Mouse (Mus musculus) G1E-ER4 (cell line): ENCODE data around the gene Zfp277. TPM values are rescaled to one million over a fixed set of nuclear protein-coding genes. Genes with fewer than 3 reads are reported as not detected.

Experiments
- GATA1 ChIP-seq: IDR thresholded peaks from one replicate; pipeline ENCODE4 v1.8.0; 2012; ENCODE audit warnings: low read length, inconsistent platforms
- polyA plus RNA-seq: library from polyadenylated mRNA; stranded (reverse); fragments of >175 nt; gene quantifications from 2 replicates; pipeline ENCODE4 v1.2.3, GENCODE M21; 2012

Zfp277 gene
- polyA plus RNA-seq, 1 experiment = 5.6 TPM

DNA sequence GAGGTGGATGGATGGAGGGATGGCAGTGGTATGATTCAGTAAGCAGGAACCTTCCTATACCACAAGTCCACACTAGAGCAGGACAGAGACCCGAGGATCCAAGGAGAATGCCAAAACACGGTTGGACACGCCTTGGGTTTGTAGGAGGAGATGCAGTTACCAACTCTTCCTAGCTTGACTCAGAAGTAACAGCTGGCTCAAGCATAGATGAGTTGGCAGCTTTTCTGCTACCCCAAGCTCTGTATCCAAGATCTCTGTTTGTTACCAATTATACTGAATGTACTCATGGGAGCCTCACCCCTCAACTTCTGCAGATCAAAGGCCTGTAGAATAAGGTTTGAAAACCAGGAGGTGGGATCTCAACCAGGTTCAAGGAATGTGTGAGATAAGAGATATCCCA lies 114.2 kb downstream of the Zfp277 start:
- TF ChIP-seq GATA1 = no peak

- no peak for TF ChIP-seq GATA1
Measured at GRCm38 (mm10) chr12:40327012-40327660, 118.6 kb downstream of the Zfp277 start.

DNA sequence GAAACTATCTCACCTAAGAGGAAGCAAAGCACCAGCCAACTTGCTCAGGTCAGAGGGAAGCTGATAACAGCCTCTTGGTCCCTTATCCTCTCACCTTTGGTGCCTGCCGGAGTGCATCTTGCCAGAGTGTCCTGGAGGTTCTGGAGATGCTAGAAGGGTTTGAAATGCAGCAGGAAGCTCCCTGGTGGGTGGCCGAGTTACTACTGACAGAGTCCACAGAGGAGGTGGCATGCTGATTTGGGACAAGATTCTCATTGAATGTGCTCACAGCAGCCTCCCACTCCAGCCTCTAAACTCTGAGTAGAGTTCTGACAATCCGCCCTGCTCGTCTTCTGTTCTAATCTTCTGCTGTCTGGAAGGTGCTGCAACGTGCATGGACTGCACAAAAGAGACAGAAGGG lies 120.1 kb downstream of the Zfp277 start:
- no peak for TF ChIP-seq GATA1

- TF ChIP-seq GATA1 = no peak
Measured at GRCm38 (mm10) chr12:40324819-40325218, 120.9 kb downstream of the Zfp277 start.

GRCm38 (mm10) chr12:40315146-40315545 lies 130.6 kb downstream of the Zfp277 start:
- no peak for TF ChIP-seq GATA1

DNA sequence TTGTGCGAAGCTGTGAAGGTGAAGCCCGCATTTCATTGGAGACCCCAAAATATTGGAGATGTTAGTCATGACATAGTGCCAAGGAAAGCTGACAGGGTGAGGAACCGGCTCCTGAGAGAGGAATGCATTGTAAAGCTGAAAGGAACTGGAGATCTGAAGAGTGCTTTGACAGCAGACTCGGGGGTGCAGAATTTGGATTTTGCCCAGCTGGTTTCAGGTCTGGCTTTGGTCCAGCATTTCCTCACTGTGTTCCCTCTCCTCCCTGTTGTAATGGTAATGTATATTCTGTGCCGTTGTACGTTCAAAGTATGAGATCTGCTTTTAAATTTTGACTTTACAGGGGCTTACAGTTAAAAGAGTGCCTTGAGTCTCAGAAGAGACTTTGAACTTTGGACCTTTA lies 141.7 kb downstream of the Zfp277 start:
- TF ChIP-seq GATA1 = no peak

- no peak for TF ChIP-seq GATA1
Measured at GRCm38 (mm10) chr12:40298636-40299035, 147.1 kb downstream of the Zfp277 start.

DNA sequence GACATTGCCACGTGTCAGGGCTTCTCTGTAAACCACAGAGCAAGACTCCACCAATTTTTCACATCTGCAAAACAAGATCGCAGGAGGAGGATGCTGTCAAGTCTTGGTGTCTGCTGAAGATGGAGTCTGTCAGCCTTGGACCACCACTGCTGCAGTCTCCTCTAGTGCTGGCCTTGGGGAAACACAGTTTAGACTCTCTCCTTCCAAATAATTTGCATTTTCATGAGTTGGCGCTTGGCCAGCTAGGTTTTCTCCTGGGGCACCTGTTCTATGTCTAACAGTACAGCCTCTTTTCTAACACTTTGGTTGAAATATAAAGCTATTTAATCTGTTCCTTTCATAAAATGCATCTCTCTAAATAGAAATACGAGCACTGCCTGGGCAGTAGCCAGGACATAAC lies 159.2 kb downstream of the Zfp277 start:
- TF ChIP-seq GATA1 = no peak

GRCm38 (mm10) chr12:40280596-40281325 lies 164.9 kb downstream of the Zfp277 start:
- TF ChIP-seq GATA1 = no peak

DNA sequence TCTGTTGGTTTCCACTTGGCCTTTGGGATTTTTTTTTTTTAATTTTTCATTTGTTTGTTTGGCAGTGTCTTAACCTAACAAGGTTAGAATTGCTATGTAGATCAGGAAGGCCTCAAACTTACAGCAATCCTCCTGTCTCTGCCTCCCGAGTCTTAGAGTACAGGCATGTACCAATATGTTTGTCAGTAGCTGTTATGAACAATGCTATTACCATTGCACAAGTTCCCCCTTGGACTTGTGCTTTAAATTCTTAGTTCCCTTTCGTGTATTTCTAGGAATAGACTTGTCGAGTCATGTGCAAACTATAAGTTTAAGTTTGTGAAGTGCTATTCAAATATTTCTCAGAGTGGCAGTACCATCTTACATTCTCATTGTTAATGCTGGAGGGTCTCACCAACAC lies 168.1 kb downstream of the Zfp277 start:
- TF ChIP-seq GATA1 = no peak

GRCm38 (mm10) chr12:40274931-40275330 lies 170.8 kb downstream of the Zfp277 start:
- no peak for TF ChIP-seq GATA1

- no peak for TF ChIP-seq GATA1
Measured at GRCm38 (mm10) chr12:40273339-40273738, 172.4 kb downstream of the Zfp277 start.

GRCm38 (mm10) chr12:40272710-40273109 lies 173.0 kb downstream of the Zfp277 start:
- no peak for TF ChIP-seq GATA1

- TF ChIP-seq GATA1 = no peak
Measured at GRCm38 (mm10) chr12:40268313-40268712, 177.4 kb downstream of the Zfp277 start.

Other genes starting within 250 kb of the Zfp277 start
- not detected in 2 replicates for gene Lsmem1, start 246.4 kb downstream of the Zfp277 start, polyA plus RNA-seq
- 61.4 and 81.3 TPM in 2 replicates for gene Ifrd1, start 197.4 kb downstream of the Zfp277 start, polyA plus RNA-seq
- 0.02 TPM in 1 of 2 replicates, not detected in the other for gene Dock4, start 50 bp upstream of the Zfp277 start, polyA plus RNA-seq